In genomic region chrX:95967847-95968593, GRCm38 (mm10) we compare ENCODE assay signal across 8 mouse cellular contexts. TPM values are rescaled to one million over a fixed set of nuclear protein-coding genes. Genes with fewer than 3 reads are reported as not detected.
A peak's percentile ranks its signal among the peaks of the same experiment; 100 is the strongest.
DNase-seq lines count a peak whose midpoint lies in the region; ATAC-seq and TF ChIP-seq lines count a peak whose summit lies in the region.

No protein-coding gene starts in this region.

- TF ChIP-seq POLR2A in small intestine, adult 2 months (IDR thresholded peaks at IDR 0.05; ENCODE audit: low read depth, low read length), result no peak

- TF ChIP-seq CTCF in small intestine, adult 2 months (IDR thresholded peaks at IDR 0.05; ENCODE audit: extremely low read depth, insufficient read length, insufficient replicate concordance, low read depth, low read length), result no peak

- peak overlapping the region; percentile 59 for H3K4me2 ChIP-seq in hindbrain, embryonic 15.5 days

- H3K9ac ChIP-seq in hindbrain, embryonic 15.5 days, result peak overlapping the region; percentile 37

- H3K9me3 ChIP-seq in forebrain, embryonic 10.5 days, result no peaks in the 10 kb centered on the region
- no peaks in the 10 kb centered on the region for H3K9me3 ChIP-seq in hindbrain, embryonic 15.5 days
- H3K9me3 ChIP-seq in limb, embryonic 10.5 days (replicated peaks), result no peaks in the 10 kb centered on the region

- peak; percentile 41 for DNase-seq in adrenal gland, adult 2 months
- no peak for DNase-seq in adrenal gland, adult 8-10 months
- peak; percentile 66 for DNase-seq in c-Kit-positive CD71-positive TER-119-positive erythroid progenitor cells, embryonic 14.5 days (ENCODE audit: low spot score)
- DNase-seq in forebrain, embryonic 10.5 days (ENCODE audit: extremely low spot score, low spot score), result peak; percentile 83
- DNase-seq in limb, embryonic 10.5 days (ENCODE audit: low spot score), result peak; percentile 79
- DNase-seq in mesoderm, embryonic 11.5 days (ENCODE audit: low read depth, low spot score), result peak; percentile 86

- H3K27ac ChIP-seq in forebrain, embryonic 10.5 days, result peak overlapping the region; percentile 96
- peak overlapping the region; percentile 83 for H3K27ac ChIP-seq in hindbrain, embryonic 15.5 days (replicated peaks)
- H3K27ac ChIP-seq in limb, embryonic 10.5 days, result peak overlapping the region; percentile 93
- H3K27ac ChIP-seq in small intestine, adult 2 months (ENCODE audit: insufficient read depth, low read depth, low read length), result no peak overlapping the region

- ATAC-seq in hindbrain, embryonic 15.5 days (ENCODE audit: low FRiP score, low read depth), result peak; percentile 84

- peaks cover 11% of the 10 kb centered on the region; the same call in 1 of the 2 replicates for H3K27me3 ChIP-seq in forebrain, embryonic 10.5 days (ENCODE audit: poor library complexity, severe bottlenecking)
- no peaks in the 10 kb centered on the region for H3K27me3 ChIP-seq in hindbrain, embryonic 15.5 days
- peaks cover 41% of the 10 kb centered on the region; the same call in 1 of the 2 replicates for H3K27me3 ChIP-seq in limb, embryonic 10.5 days (ENCODE audit: low read depth, poor library complexity, severe bottlenecking)
- H3K27me3 ChIP-seq in small intestine, adult 2 months (ENCODE audit: control insufficient read depth, insufficient read depth, low read length), result no peaks in the 10 kb centered on the region

- WGBS in forebrain, embryonic 10.5 days, result 22% methylated on average over 28 of the region's 28 CpGs
- WGBS in hindbrain, embryonic 15.5 days, result 21% methylated on average over 28 of the region's 28 CpGs
- WGBS in limb, embryonic 10.5 days, result 17% methylated on average over 26 of the region's 28 CpGs
- 20% methylated on average over 25 of the region's 28 CpGs for WGBS in small intestine, adult 2 months

- H3K36me3 ChIP-seq in forebrain, embryonic 10.5 days (replicated peaks), result no peaks in the 10 kb centered on the region
- no peaks in the 10 kb centered on the region for H3K36me3 ChIP-seq in hindbrain, embryonic 15.5 days
- H3K36me3 ChIP-seq in limb, embryonic 10.5 days, result no peaks in the 10 kb centered on the region
- H3K36me3 ChIP-seq in small intestine, adult 2 months (ENCODE audit: control insufficient read depth, insufficient read depth, low read length), result no peaks in the 10 kb centered on the region

- peak overlapping the region; percentile 56 for H3K4me3 ChIP-seq in forebrain, embryonic 10.5 days
- H3K4me3 ChIP-seq in hindbrain, embryonic 15.5 days, result peak overlapping the region; percentile 40
- H3K4me3 ChIP-seq in limb, embryonic 10.5 days, result peak overlapping the region; percentile 57
- H3K4me3 ChIP-seq in small intestine, adult 2 months (ENCODE audit: low read depth, low read length), result peak overlapping the region; percentile 60

- H3K4me1 ChIP-seq in forebrain, embryonic 10.5 days, result peaks cover 24% of the 10 kb centered on the region
- H3K4me1 ChIP-seq in hindbrain, embryonic 15.5 days (replicated peaks), result no peaks in the 10 kb centered on the region
- no peaks in the 10 kb centered on the region for H3K4me1 ChIP-seq in limb, embryonic 10.5 days
- 0 out of 2 replicates have a peak, but pooled peaks cover 1% of the 10 kb centered on the region for H3K4me1 ChIP-seq in small intestine, adult 2 months (ENCODE audit: control insufficient read depth, insufficient read depth, insufficient read length, low read length)

RNA-seq across cellular contexts. Expression of gene Las1l, which starts 11.3 kb away (rescaled TPM):
- total RNA-seq in adrenal gland, adult 2 months (2021), result 10 to 100 TPM; 42.3 to 45.0 TPM
- polyA plus RNA-seq in adrenal gland, adult 2 months (2012; rRNA removed), result 6.7 and 10.2 TPM in 2 replicates
- total RNA-seq in adrenal gland, adult 8-10 months (2022), result 10 to 100 TPM; 46.7 to 65.8 (median 54.7) TPM
- 81.9 and 84.5 TPM in 2 replicates for polyA plus RNA-seq in forebrain, embryonic 10.5 days (2016; fragmentation: Nextera tagmentation; extraction: Ambion mirVana)
- polyA plus RNA-seq in hindbrain, embryonic 15.5 days (2015; fragmentation: Nextera tagmentation; extraction: Ambion mirVana), result 109 and 110 TPM in 2 replicates
- 76.4 and 80.7 TPM in 2 replicates for polyA plus RNA-seq in limb, embryonic 10.5 days (2016; fragmentation: Nextera tagmentation; extraction: Ambion mirVana)
- polyA plus RNA-seq in small intestine, adult 2 months (2012; rRNA removed), result 4.7 and 8.1 TPM in 2 replicates
